Mouse (Mus musculus): ENCODE data around the gene Armh3.

Armh3 gene

DNA sequence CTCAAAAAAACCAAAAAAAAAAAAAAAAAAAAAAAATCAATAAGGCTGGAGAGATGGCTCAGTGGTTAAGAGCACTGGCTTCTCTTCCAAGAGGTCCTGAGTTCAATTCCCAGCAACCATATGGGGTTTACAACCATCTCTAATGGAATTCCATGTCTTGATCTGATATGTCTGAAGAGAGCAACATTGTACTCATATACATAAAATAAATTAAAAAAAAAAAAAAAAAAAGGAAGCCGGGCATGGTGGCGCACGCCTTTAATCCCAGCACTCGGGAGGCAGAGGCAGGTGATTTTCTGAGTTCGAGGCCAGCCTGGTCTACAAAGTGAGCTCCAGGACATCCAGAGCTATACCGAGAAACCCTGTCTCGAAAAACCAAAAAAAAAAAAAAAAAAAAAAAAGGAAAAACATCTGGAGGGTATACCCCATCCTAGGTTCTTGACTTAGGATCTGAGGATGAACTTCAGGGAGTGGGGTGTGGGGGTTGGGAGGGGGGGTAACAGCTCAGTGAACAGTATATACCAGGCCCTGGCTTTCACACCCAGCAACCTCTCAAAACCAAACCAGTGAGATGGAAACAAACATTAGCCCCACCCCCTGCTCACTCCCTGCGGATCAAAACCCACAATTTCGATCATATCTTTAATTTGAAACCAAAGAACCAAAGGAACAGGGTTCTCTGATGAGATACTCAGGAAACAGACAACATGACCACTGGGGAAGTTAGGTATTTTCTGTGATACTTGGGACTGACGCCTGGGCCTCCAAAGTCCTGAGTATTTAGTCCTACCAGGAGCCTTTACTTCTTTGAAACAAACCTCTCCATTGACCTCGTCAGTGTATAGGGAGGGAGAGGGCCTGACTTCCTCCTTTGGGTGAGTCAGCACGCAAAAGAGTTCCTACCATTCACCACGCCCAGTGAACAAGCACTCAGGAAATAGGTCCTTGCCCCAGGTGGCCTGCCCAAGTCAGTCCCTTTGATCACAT is 208.1 kb downstream of the Armh3 start:
- DNase-seq (ENCODE audit: low read depth, low spot score): peak; percentile 38

DNA sequence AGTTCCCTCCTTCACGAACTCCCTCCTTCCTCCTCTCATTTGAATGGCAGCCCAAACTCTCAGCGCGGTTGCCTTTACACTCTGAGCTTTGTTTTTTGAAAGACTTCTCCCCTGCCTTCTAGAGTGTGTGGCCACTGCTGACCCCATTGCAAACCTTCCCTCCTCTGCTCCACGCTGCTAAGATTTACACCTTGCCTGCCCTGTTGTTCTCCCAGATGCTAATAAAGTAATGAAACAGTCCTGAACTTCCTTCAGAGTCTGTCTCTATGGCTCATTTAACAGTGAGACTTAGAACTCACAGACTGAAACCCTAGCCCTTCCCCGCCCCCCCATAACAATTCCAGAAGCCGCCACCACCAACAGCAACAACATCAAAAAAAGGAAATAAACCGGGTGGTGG is 208.9 kb downstream of the Armh3 start:
- no peak for DNase-seq (ENCODE audit: low read depth, low spot score)

- no peak for DNase-seq (ENCODE audit: low read depth, low spot score)
These were observed 210.0 kb downstream of the Armh3 start for GRCm38 (mm10) chr19:45788337-45788736.

DNA sequence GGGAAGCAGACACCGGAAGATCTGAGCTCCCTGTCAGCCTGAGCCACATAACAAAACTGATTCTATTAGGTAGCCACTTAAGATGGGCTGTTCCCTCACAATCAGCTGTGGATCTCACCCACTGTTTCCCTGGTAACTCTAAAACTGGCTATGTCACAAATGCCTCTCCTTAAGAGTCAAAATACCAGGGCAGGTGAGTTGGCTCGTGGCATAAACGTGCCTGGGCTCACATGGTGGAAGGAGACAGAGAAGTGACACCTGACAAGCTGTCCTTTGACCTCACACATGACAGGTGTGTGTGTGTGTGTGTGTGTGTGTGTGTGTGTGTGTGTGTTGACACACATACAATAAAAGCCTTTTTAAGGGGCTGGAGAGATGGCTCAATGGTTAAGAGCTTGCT is 210.8 kb downstream of the Armh3 start:
- no peak for DNase-seq (ENCODE audit: low read depth, low spot score)

- no peak for DNase-seq (ENCODE audit: low read depth, low spot score)
These were observed 212.8 kb downstream of the Armh3 start for GRCm38 (mm10) chr19:45785470-45785869.

- no peak for DNase-seq (ENCODE audit: low read depth, low spot score)
These were observed 214.2 kb downstream of the Armh3 start for GRCm38 (mm10) chr19:45783933-45784576.

GRCm38 (mm10) chr19:45783181-45783932 is 214.9 kb downstream of the Armh3 start, which contains the start of gene Mgea5:
Mgea5 (minus strand) TSS chr19:45783837.
- peak; percentile 99 for DNase-seq (ENCODE audit: low read depth, low spot score)

GRCm38 (mm10) chr19:45782315-45783001 is 215.8 kb downstream of the Armh3 start:
- DNase-seq (ENCODE audit: low read depth, low spot score): peak; percentile 90

- peak; percentile 58 for DNase-seq (ENCODE audit: low read depth, low spot score)
These were observed 216.6 kb downstream of the Armh3 start for GRCm38 (mm10) chr19:45781676-45782075.

DNA sequence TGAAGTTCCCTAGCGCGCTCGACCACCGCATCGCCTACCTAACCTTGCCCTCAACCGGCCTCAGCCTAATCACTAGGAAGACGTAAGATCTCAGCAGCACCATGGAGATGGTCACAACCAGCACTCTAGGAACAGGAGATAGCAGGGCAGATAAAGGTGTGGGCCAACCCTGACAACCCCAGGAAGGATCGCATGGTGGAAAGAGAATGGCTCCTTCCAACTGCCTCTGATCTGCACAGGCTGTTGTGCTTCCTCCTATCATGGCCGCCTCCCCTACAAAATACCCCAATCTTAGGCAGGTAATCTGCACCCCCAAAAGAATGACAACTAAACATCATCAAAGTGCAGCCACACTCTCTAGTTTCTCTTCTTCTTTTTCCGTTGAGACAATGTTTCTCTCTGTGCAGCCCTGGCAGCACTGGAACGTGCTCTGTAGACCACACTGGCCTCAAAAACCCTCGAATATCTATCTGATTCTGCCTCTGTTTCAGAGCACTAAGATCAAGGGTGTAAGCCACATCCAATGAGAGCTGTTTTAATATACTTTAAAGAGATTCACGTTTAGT is 217.9 kb downstream of the Armh3 start:
- no peak for DNase-seq (ENCODE audit: low read depth, low spot score)

DNA sequence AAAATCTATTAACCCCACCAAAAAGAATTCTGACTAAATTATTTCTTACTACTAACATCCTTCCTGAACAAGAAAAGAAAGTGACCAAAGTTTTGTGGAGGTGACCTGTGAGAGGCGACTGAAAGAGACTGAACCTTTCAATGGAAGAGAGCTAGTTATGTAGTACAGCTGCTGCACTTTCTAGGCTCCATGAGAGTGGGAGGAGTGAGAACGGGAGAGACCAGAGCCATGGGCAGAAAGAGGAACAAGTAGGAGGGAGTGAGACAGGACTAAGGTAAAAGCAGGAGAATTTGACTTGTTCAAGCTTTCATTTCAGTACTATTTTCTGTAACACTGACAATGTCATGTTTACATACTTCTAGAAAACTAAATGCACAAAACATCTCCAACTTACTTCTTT is 222.8 kb downstream of the Armh3 start:
- no peak for DNase-seq (ENCODE audit: low read depth, low spot score)

GRCm38 (mm10) chr19:45771501-45771900 is 226.8 kb downstream of the Armh3 start:
- DNase-seq (ENCODE audit: low read depth, low spot score): no peak
